Mouse (Mus musculus): Measurements from ENCODE around the gene Col4a3. TPM values are rescaled to one million over a fixed set of nuclear protein-coding genes. Genes with fewer than 3 reads are reported as not detected.

The Col4a3 gene
- polyA plus RNA-seq (2012; rRNA removed): 0.08 and 0.16 TPM in 2 replicates

- no peak for DNase-seq
- TF ChIP-seq CTCF (IDR thresholded peaks at IDR 0.05; ENCODE audit: borderline replicate concordance, control insufficient read depth, extremely low read depth, insufficient read depth, low read length, poor library complexity) (no peak), POLR2A (IDR thresholded peaks at IDR 0.05; ENCODE audit: control insufficient read depth, extremely low read depth, insufficient read depth, low read length, poor library complexity) (no peak)
- H3K36me3 ChIP-seq (ENCODE audit: control insufficient read depth, insufficient read depth, low read length): no peaks in the 10 kb centered on the region
- 9% methylated on average over 34 of the region's 34 CpGs for WGBS
- H3K4me3 ChIP-seq (ENCODE audit: control insufficient read depth, insufficient read depth, low read length): no peak within 1 kb of the TSS
- H3K27ac ChIP-seq (ENCODE audit: control insufficient read depth, insufficient read depth, low read length): no peak within 1 kb of the TSS
- H3K27me3 ChIP-seq (ENCODE audit: control insufficient read depth, insufficient read depth, low read length): no peaks in the 10 kb centered on the region; the same call in 1 of the 2 replicates
- H3K4me1 ChIP-seq (replicated peaks; ENCODE audit: control insufficient read depth, insufficient read depth, low read length): no peaks in the 10 kb centered on the region
Observed at GRCm38 (mm10) chr1:82586713-82587399, at the start of gene Col4a3, which contains the start of gene Col4a4. Gene Col4a3, plus strand, starts transcription at chr1:82586921. Gene Col4a4, minus strand, starts transcription at chr1:82586849.

- Histone ChIP-seq H3K4me1 (replicated peaks; ENCODE audit: control insufficient read depth, insufficient read depth, low read length) (no peaks in the 10 kb centered on the region), H3K36me3 (ENCODE audit: control insufficient read depth, insufficient read depth, low read length) (no peaks in the 10 kb centered on the region), H3K4me3 (ENCODE audit: control insufficient read depth, insufficient read depth, low read length) (no peak overlapping the region), H3K27ac (ENCODE audit: control insufficient read depth, insufficient read depth, low read length) (no peak overlapping the region), H3K27me3 (ENCODE audit: control insufficient read depth, insufficient read depth, low read length) (no peaks in the 10 kb centered on the region)
- DNase-seq: no peak
- WGBS: 83% methylated on average over 3 of the region's 3 CpGs
- TF ChIP-seq CTCF (IDR thresholded peaks at IDR 0.05; ENCODE audit: borderline replicate concordance, control insufficient read depth, extremely low read depth, insufficient read depth, low read length, poor library complexity) (no peak), POLR2A (IDR thresholded peaks at IDR 0.05; ENCODE audit: control insufficient read depth, extremely low read depth, insufficient read depth, low read length, poor library complexity) (no peak)
Observed at GRCm38 (mm10) chr1:82537848-82538247, 48.9 kb upstream of the Col4a3 start.

GRCm38 (mm10) chr1:82540056-82540455 lies 46.7 kb upstream of the Col4a3 start:
- Histone ChIP-seq H3K4me1 (replicated peaks; ENCODE audit: control insufficient read depth, insufficient read depth, low read length) (no peaks in the 10 kb centered on the region), H3K36me3 (ENCODE audit: control insufficient read depth, insufficient read depth, low read length) (no peaks in the 10 kb centered on the region), H3K27ac (ENCODE audit: control insufficient read depth, insufficient read depth, low read length) (no peak overlapping the region), H3K27me3 (ENCODE audit: control insufficient read depth, insufficient read depth, low read length) (no peaks in the 10 kb centered on the region), H3K4me3 (ENCODE audit: control insufficient read depth, insufficient read depth, low read length) (no peak overlapping the region)
- TF ChIP-seq POLR2A (IDR thresholded peaks at IDR 0.05; ENCODE audit: control insufficient read depth, extremely low read depth, insufficient read depth, low read length, poor library complexity) (no peak), CTCF (IDR thresholded peaks at IDR 0.05; ENCODE audit: borderline replicate concordance, control insufficient read depth, extremely low read depth, insufficient read depth, low read length, poor library complexity) (no peak)
- WGBS: 69% methylated on average over 5 of the region's 5 CpGs
- DNase-seq: no peak

GRCm38 (mm10) chr1:82543934-82544333 lies 42.8 kb upstream of the Col4a3 start:
- no peak overlapping the region for H3K4me3 ChIP-seq (ENCODE audit: control insufficient read depth, insufficient read depth, low read length)
- H3K27me3 ChIP-seq (ENCODE audit: control insufficient read depth, insufficient read depth, low read length): no peaks in the 10 kb centered on the region
- H3K36me3 ChIP-seq (ENCODE audit: control insufficient read depth, insufficient read depth, low read length): no peaks in the 10 kb centered on the region
- 97% methylated on average over 2 of the region's 2 CpGs for WGBS
- no peaks in the 10 kb centered on the region for H3K4me1 ChIP-seq (replicated peaks; ENCODE audit: control insufficient read depth, insufficient read depth, low read length)
- DNase-seq: no peak
- H3K27ac ChIP-seq (ENCODE audit: control insufficient read depth, insufficient read depth, low read length): no peak overlapping the region
- TF ChIP-seq POLR2A (IDR thresholded peaks at IDR 0.05; ENCODE audit: control insufficient read depth, extremely low read depth, insufficient read depth, low read length, poor library complexity) (no peak), CTCF (IDR thresholded peaks at IDR 0.05; ENCODE audit: borderline replicate concordance, control insufficient read depth, extremely low read depth, insufficient read depth, low read length, poor library complexity) (no peak)

GRCm38 (mm10) chr1:82544419-82545185 lies 42.1 kb upstream of the Col4a3 start:
- WGBS: 84% methylated on average over 6 of the region's 6 CpGs
- Histone ChIP-seq H3K27me3 (ENCODE audit: control insufficient read depth, insufficient read depth, low read length) (no peaks in the 10 kb centered on the region), H3K4me1 (replicated peaks; ENCODE audit: control insufficient read depth, insufficient read depth, low read length) (no peaks in the 10 kb centered on the region), H3K36me3 (ENCODE audit: control insufficient read depth, insufficient read depth, low read length) (no peaks in the 10 kb centered on the region), H3K27ac (ENCODE audit: control insufficient read depth, insufficient read depth, low read length) (no peak overlapping the region), H3K4me3 (ENCODE audit: control insufficient read depth, insufficient read depth, low read length) (no peak overlapping the region)
- no peak for DNase-seq
- TF ChIP-seq POLR2A (IDR thresholded peaks at IDR 0.05; ENCODE audit: control insufficient read depth, extremely low read depth, insufficient read depth, low read length, poor library complexity): no peak

- DNase-seq: no peak
- Histone ChIP-seq H3K36me3 (ENCODE audit: control insufficient read depth, insufficient read depth, low read length) (no peaks in the 10 kb centered on the region), H3K27me3 (ENCODE audit: control insufficient read depth, insufficient read depth, low read length) (no peaks in the 10 kb centered on the region), H3K4me3 (ENCODE audit: control insufficient read depth, insufficient read depth, low read length) (no peak overlapping the region), H3K4me1 (replicated peaks; ENCODE audit: control insufficient read depth, insufficient read depth, low read length) (no peaks in the 10 kb centered on the region), H3K27ac (ENCODE audit: control insufficient read depth, insufficient read depth, low read length) (no peak overlapping the region)
- TF ChIP-seq CTCF (IDR thresholded peaks at IDR 0.05; ENCODE audit: borderline replicate concordance, control insufficient read depth, extremely low read depth, insufficient read depth, low read length, poor library complexity) (no peak), POLR2A (IDR thresholded peaks at IDR 0.05; ENCODE audit: control insufficient read depth, extremely low read depth, insufficient read depth, low read length, poor library complexity) (no peak)
- 91% methylated on average over 8 of the region's 8 CpGs for WGBS
Observed at GRCm38 (mm10) chr1:82545199-82545960, 41.3 kb upstream of the Col4a3 start.

Measured in thymus, adult 2 months (tissue).